Mouse (Mus musculus) liver, embryonic 13.5 days (tissue): ENCODE results near the gene Pank2. TPM values are rescaled to one million over a fixed set of nuclear protein-coding genes. Genes with fewer than 3 reads are reported as not detected.
"Not testable (repeated sequence)": the region's sequence is repeated elsewhere in the genome, so short reads cannot be mapped to it uniquely, and the experiment has no call there.

Experiments used
- ATAC-seq: fragments of 200-750 bp; cut with Nextera tagmentation; 2 replicates; pipeline ENCODE4 v1.8.0; 2017; ENCODE audit warnings: low read depth, mild to moderate bottlenecking, moderate number of reproducible peaks, moderate library complexity
- DNase-seq: peaks from one replicate; pipeline ENCODE4 v3.0.0; 2022
- H3K27ac ChIP-seq: fragments of 300-500 bp; sonication (generic); 2 replicates; pipeline ENCODE4 v1.5.1; 2015; ENCODE audit warnings: moderate library complexity, mild to moderate bottlenecking, inconsistent platforms
- H3K27me3 ChIP-seq: fragments of 300-500 bp; sonication (generic); 2 replicates; pipeline ENCODE4 v1.6.1; 2015; ENCODE audit warnings: mild to moderate bottlenecking, inconsistent platforms
- H3K36me3 ChIP-seq: fragments of 300-500 bp; sonication (generic); 2 replicates; pipeline ENCODE4 v1.6.1; 2015; ENCODE audit warnings: mild to moderate bottlenecking, inconsistent platforms
- H3K4me1 ChIP-seq: fragments of 300-500 bp; sonication (generic); replicated peaks from 2 replicates; pipeline ENCODE4 v1.6.1; 2015; ENCODE audit warnings: inconsistent platforms
- H3K4me2 ChIP-seq: fragments of 300-500 bp; sonication (generic); 2 replicates; pipeline ENCODE4 v1.6.1; 2015; ENCODE audit warnings: inconsistent platforms, mild to moderate bottlenecking, moderate library complexity
- H3K4me3 ChIP-seq: fragments of 300-500 bp; sonication (generic); replicated peaks from 2 replicates; pipeline ENCODE4 v1.5.1; 2015; ENCODE audit warnings: mild to moderate bottlenecking, inconsistent platforms
- H3K9ac ChIP-seq: fragments of 300-500 bp; sonication (generic); 2 replicates; pipeline ENCODE4 v1.6.1; 2015; ENCODE audit warnings: mild to moderate bottlenecking, inconsistent platforms
- H3K9me3 ChIP-seq: fragments of 300-500 bp; sonication (generic); replicated peaks from 2 replicates; pipeline ENCODE4 v1.6.1; 2016; ENCODE audit warnings: inconsistent platforms
- WGBS: fragments of 180-500 bp; shearing (Covaris S2); methylation state at CpG from one replicate; pipeline ENCODE4 v1.1.7; 2015; ENCODE audit not compliant: insufficient replicate concordance; 5-methylcytosine and 5-hydroxymethylcytosine counted together
- polyA plus RNA-seq: library from polyadenylated mRNA; unstranded; fragments of >200 nt; fragmentation: Nextera tagmentation; extraction: Ambion mirVana; gene quantifications from 2 replicates; pipeline ENCODE4 v1.2.1, GENCODE M21; 2015

Gene Pank2
- polyA plus RNA-seq, 1 experiment from 2014 or later = 21.9 TPM

DNA sequence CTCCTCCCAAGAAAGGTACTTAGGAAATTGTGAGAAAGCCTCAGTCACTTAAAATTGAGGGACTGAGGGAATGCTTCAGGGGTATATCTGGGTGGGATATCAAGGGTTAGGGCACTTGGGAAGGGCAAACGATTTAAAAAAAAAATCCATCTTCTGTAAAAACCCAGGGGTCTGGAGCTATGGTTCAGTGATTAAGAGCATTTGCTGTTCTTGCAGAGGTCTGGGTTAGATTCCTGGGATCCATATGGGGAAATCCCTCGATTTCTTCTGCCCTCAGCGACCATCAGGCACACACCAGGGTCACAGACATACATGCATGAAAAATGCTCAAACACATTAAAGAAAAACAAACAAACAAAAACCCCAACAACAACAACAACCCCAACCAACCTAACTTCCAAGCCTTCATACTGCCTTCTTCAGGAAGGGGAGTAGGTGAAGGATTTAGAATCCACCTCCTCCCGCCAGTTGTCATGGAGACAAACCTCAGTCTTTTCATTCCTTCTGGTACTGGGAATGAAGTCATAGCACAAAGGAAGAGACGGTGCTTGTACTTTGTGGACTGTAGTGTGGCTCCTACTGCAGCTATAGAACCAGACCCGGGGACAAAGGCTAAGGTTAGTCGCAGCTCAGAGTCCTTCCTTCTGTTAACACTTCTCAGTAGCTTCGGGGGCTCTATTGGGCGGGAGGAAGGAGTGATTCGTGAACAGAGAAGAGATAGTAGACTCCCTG lies 648 bp upstream of the Pank2 start:
- Histone ChIP-seq H3K9me3 (no peaks in the 10 kb centered on the region), H3K4me2 (peak overlapping the region; percentile 80), H3K4me1 (peaks cover 76% of the 10 kb centered on the region), H3K36me3 (no peaks in the 10 kb centered on the region), H3K27ac (peak overlapping the region; percentile 97), H3K4me3 (peak overlapping the region; percentile 84), H3K9ac (peak overlapping the region; percentile 69), H3K27me3 (no peaks in the 10 kb centered on the region)
- WGBS = 12% methylated on average over 10 of the region's 10 CpGs
- peak; percentile 30 for ATAC-seq
- no peak for DNase-seq

DNA sequence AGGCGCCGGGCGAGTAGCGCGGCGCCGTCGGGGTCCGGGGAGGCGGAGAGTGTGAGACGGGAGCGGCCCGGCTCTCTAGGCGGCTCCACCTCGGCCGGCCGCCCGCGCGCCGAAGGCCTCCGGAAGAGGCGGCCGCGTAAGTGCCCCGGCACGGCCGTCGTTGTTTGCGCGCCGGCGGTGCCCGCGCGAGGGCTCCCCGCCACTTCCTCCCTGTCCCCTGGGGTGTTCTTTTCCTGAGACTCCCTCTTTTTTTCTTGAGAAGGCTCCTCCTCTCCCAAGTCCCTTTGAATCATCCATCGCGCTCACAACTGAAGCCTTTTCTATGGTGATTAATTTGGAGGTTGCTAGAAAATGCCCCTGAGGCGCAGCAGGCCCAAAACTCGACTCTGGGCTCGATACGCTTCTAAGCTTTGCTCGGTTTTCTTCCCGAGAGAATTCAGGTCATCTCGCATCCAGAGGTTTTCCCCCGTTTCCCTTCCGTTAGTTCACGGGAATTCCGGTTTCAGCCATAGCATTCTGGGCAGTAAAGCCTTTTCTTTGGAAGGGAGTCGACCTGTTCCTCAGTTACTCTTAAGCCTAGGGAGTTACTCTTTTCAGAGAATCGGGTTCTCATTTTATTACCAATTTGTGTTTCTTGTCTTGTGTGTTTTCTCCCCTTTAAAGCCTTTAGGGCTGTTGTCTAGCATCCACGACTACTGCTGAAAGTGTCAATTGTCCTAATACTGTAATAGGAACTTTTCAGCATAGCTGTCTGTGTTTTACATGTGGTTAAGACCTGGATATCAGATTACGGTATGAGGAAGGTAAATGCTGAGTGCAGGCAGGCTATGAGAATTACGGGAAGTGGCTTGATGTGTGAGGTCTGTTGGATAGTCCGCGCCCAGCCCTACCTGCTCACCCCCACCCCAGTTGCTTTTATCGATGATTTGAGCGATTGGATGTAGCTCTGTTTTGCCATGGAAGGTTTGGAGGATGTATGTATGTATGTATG lies 680 bp downstream of the Pank2 start:
- Histone ChIP-seq H3K9ac (peak overlapping the region; percentile 97), H3K36me3 (no peaks in the 10 kb centered on the region), H3K4me2 (peak overlapping the region; percentile 80), H3K27me3 (no peaks in the 10 kb centered on the region), H3K9me3 (no peaks in the 10 kb centered on the region), H3K4me3 (peak overlapping the region; percentile 84), H3K4me1 (peaks cover 70% of the 10 kb centered on the region), H3K27ac (peak overlapping the region; percentile 99)
- peak; percentile 77 for ATAC-seq
- peak; percentile 38 for DNase-seq
- WGBS = under 1% methylated on average over 59 of the region's 59 CpGs

DNA sequence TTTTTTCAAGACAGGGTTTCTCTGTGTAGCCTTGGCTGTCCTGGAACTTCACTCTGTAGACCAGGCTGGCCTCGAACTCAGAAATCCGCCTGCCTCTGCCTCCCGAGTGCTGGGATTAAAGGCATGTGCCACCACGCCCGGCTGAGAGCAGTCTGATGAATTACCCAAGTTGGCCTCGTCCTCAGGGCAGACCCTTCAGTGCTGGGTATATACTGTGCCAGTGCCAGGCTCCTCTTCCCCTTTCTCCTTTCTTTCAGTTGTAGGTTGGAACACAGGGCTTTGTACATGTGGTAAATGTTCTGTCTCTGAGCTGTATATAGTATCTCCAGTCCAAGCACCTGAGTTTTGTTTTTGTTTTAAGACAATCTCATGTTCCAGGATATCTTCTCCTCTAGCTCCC lies 1.7 kb downstream of the Pank2 start:
- ATAC-seq = no peak
- no peak for DNase-seq
- no peaks in the 10 kb centered on the region for H3K36me3 ChIP-seq
- H3K27me3 ChIP-seq = no peaks in the 10 kb centered on the region
- peak overlapping the region; percentile 97 for H3K9ac ChIP-seq
- H3K4me1 ChIP-seq = peaks cover 60% of the 10 kb centered on the region
- peak overlapping the region; percentile 99 for H3K27ac ChIP-seq
- no peaks in the 10 kb centered on the region for H3K9me3 ChIP-seq
- WGBS = 52% methylated on average over 6 of the region's 6 CpGs
- peak overlapping the region; percentile 84 for H3K4me3 ChIP-seq
- H3K4me2 ChIP-seq = peak overlapping the region; percentile 80

DNA sequence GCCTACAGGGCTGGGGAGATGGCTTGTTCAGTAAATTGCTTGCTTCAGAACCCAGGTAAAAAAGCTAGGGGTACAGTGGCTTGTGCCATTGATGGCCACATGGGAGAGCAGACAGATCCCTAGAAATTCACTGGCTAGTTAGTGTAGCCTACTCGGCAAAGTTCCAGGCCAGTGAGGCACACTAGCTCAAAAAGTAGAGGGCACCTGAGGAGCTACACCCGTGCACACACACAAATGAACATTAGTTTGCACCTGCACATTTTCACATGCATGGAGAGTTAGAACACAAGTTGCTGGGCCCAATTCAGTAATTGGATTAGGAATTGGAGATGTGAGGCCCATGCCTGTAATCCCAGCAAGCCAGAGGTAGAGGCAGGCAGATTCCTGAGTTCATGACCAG lies 2.8 kb downstream of the Pank2 start:
- no peak for DNase-seq
- Histone ChIP-seq H3K36me3 (peaks cover 3% of the 10 kb centered on the region), H3K4me3 (0 out of 2 replicates have a peak overlapping the region, but pooled peaks have one; percentile 8), H3K27me3 (no peaks in the 10 kb centered on the region), H3K4me1 (peaks cover 49% of the 10 kb centered on the region), H3K27ac (no peak overlapping the region), H3K9me3 (no peaks in the 10 kb centered on the region), H3K9ac (peak overlapping the region; percentile 97; the same call in 1 of the 2 replicates), H3K4me2 (peak overlapping the region; percentile 80)
- WGBS = 81% methylated on average over 2 of the region's 2 CpGs
- no peak for ATAC-seq

DNA sequence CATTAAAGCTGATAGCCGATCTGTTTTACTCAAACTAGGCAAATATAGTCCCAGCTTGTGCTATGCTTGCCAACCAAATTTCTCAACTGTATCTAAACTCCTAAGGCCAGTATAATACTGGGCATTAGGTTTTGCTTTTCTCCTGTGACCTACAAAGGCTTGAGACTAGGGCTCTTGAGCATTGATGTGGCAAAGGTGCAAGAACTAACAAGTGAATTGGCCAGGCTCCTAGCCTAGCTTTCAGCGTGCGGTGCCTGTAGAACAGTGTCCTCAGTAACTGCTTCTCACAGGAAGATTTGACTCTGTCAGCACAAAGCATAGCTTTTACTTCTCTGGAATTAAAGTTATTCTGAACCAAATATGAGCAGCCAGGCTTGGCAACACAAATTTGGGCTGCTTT lies 13.2 kb downstream of the Pank2 start:
- H3K4me1 ChIP-seq = no peaks in the 10 kb centered on the region
- WGBS = 92% methylated on average over 3 of the region's 3 CpGs
- DNase-seq (no peak), ATAC-seq (no peak)
- no peak overlapping the region for H3K27ac ChIP-seq
- no peaks in the 10 kb centered on the region for H3K27me3 ChIP-seq
- H3K36me3 ChIP-seq = peaks cover 72% of the 10 kb centered on the region
- no peak overlapping the region for H3K4me3 ChIP-seq
- no peak overlapping the region for H3K9ac ChIP-seq
- H3K4me2 ChIP-seq = no peak overlapping the region
- H3K9me3 ChIP-seq = no peaks in the 10 kb centered on the region

DNA sequence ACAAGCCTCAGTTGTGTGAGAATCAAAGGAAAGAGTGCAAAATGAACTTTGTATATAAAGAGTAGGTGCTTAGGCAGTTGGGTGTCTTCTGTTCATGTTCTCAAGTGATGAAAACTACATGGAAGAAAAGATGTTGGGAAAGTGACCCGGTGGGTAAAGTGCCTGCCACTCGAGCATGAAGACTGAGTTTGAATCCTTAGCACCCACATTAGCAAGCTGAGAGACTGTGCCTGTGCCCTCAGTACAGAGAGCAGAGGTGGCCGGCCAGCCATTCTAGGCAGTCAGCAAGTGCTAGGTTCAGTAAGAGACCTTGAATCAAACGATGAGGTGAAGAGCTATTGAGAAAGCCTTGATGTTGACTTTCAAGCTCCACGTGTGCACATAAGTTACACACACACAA lies 14.4 kb downstream of the Pank2 start:
- ATAC-seq = no peak
- peaks cover 78% of the 10 kb centered on the region for H3K36me3 ChIP-seq
- H3K4me2 ChIP-seq = no peak overlapping the region
- no peaks in the 10 kb centered on the region for H3K4me1 ChIP-seq
- no peaks in the 10 kb centered on the region for H3K9me3 ChIP-seq
- WGBS = 79% methylated on average over 5 of the region's 5 CpGs
- no peaks in the 10 kb centered on the region for H3K27me3 ChIP-seq
- no peak overlapping the region for H3K4me3 ChIP-seq
- H3K27ac ChIP-seq = no peak overlapping the region
- H3K9ac ChIP-seq = no peak overlapping the region
- no peak for DNase-seq

DNA sequence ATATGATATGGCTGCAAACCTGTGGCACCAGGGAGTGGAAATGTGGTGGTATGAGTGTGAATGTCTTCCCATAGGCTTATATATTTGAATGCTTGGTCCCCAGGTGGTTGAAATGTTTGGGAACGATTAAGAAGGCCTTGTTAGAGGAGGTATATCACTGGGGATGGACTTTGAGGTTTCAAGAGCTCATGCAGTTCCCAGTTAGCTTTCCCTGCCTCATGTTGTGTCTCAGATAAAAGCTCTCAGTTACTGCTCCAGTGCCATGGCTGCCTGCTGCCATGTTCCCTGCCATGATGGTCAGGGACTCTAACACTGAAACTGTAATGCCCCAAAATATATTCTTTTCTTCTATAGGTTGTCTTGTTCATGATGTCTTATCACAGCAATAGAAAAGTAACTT lies 19.3 kb downstream of the Pank2 start:
- H3K27me3 ChIP-seq = no peaks in the 10 kb centered on the region
- H3K4me1 ChIP-seq = no peaks in the 10 kb centered on the region
- no peak overlapping the region for H3K9ac ChIP-seq
- no peak overlapping the region for H3K4me3 ChIP-seq
- H3K36me3 ChIP-seq = peaks cover 81% of the 10 kb centered on the region
- H3K27ac ChIP-seq = no peak overlapping the region
- DNase-seq = no peak
- ATAC-seq = no peak
- no peaks in the 10 kb centered on the region for H3K9me3 ChIP-seq
- 82% methylated on average over 1 of the region's 1 CpGs for WGBS
- H3K4me2 ChIP-seq = no peak overlapping the region

DNA sequence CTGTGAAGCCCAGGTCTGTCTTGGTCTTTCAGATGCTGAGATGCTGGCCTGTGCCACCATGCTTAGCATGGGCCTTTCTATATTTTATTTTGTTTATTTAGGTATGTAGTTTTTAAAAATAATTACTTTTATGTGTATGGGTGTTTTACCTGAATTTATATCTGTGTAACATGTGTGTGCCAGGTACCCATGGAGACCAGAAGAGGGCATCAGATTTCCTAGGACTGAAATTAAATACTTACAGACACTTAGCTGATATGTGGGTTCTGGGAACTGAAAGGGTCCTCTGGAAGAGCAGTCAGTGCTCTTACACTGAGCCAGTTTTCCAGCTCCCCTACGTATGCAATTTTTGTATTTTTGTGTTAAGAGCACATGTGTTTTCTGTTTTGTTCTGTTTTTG lies 24.0 kb downstream of the Pank2 start:
- H3K9me3 ChIP-seq = no peaks in the 10 kb centered on the region
- WGBS = 89% methylated on average over 1 of the region's 1 CpGs
- DNase-seq (no peak), ATAC-seq (no peak)
- H3K27me3 ChIP-seq = no peaks in the 10 kb centered on the region
- peaks cover 77% of the 10 kb centered on the region for H3K36me3 ChIP-seq
- H3K9ac ChIP-seq = no peak overlapping the region
- H3K4me3 ChIP-seq = no peak overlapping the region
- no peak overlapping the region for H3K27ac ChIP-seq
- no peak overlapping the region for H3K4me2 ChIP-seq
- no peaks in the 10 kb centered on the region for H3K4me1 ChIP-seq

DNA sequence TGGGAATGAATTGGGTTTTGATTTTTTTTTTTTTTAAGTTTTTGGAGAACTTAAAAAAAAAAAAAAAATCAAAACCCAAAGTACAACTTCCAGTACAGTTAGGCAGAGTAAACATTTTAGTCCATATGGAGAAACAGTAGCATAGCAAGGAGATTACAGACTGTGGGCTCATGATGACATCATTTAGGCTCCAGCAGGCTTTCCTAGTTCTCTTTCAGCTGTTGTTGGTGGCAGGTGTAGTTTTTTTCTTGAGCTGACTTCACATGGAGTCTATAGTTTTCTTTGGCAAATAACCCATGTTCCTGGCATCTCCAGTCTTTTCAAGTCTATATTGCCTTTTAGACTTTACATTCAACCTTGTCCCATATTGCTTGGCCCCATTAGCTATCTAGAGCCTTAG lies 28.4 kb downstream of the Pank2 start:
- no peak for DNase-seq
- H3K4me1 ChIP-seq = no peaks in the 10 kb centered on the region
- H3K27ac ChIP-seq = no peak overlapping the region
- no peaks in the 10 kb centered on the region for H3K9me3 ChIP-seq
- no peaks in the 10 kb centered on the region for H3K27me3 ChIP-seq
- no peak for ATAC-seq
- no peak overlapping the region for H3K4me2 ChIP-seq
- no peak overlapping the region for H3K9ac ChIP-seq
- no peak overlapping the region for H3K4me3 ChIP-seq
- H3K36me3 ChIP-seq = peaks cover 88% of the 10 kb centered on the region

DNA sequence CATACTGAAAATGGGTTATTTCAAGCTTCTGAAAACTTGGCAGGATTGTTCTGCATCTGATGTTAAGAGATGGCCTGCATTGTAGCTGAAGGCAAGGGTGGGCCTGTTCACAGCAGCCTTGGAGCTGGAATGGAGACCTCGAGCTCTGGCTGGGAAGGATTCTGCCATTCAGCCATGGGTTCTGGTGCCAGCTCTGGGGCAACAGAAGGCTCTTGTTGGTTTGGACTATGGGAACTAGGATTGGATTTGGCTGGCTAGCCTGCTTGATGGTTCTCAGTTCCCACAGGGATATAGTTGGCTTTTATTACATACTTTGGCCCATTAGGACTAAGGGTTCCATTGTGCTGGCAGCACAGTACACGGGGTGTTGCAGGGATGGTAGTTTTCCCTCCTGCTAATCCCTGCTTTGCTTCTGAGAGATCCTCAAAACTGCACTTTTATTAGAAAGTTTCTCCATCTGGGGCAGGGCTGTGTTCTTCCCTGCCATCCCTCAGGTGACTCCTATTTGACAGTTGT lies 34.5 kb downstream of the Pank2 start:
- Histone ChIP-seq H3K36me3 (peaks cover 72% of the 10 kb centered on the region), H3K9me3 (no peaks in the 10 kb centered on the region), H3K9ac (no peak overlapping the region), H3K4me2 (no peak overlapping the region), H3K4me3 (no peak overlapping the region), H3K27me3 (no peaks in the 10 kb centered on the region), H3K27ac (no peak overlapping the region), H3K4me1 (no peaks in the 10 kb centered on the region)
- DNase-seq (no peak), ATAC-seq (no peak)
- 86% methylated on average over 2 of the region's 2 CpGs for WGBS

DNA sequence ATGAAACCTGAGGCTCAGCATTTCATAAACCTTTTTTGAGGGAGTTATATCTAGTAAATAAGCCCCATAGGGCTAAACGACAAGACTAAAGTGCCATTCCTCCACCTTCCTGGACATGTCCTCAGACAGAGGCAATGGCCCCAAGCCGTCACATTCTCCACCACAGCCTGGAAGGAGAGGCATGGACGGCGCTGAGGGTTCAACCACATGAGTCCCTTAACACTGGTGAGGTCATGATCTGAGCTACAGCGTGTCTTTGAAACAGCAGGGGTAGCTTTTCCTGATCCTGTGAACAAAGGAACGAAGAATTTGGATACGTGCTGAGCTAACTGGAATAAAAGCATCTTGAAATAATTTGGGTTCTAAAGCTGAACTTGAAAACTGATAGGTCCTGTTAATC lies 36.4 kb downstream of the Pank2 start:
- H3K4me3 ChIP-seq, ATAC-seq, H3K4me1 ChIP-seq, H3K4me2 ChIP-seq, H3K9me3 ChIP-seq, H3K27ac ChIP-seq, H3K27me3 ChIP-seq, H3K9ac ChIP-seq, DNase-seq: not testable (repeated sequence)
- WGBS = 82% methylated on average over 7 of the region's 7 CpGs
- H3K36me3 ChIP-seq = peaks cover 57% of the 10 kb centered on the region
